Mouse (Mus musculus) embryo, embryonic 10 days (tissue): ENCODE measurements around the gene Fam160a1.

Source experiments
- DNase-seq: peaks from one replicate; pipeline ENCODE4 v3.0.0-alpha.2; 2015; ENCODE audit warnings: low spot score

Gene Fam160a1

GRCm38 (mm10) chr3:85746116-85746515 is 71.0 kb downstream of the Fam160a1 start:
- no peak for DNase-seq

GRCm38 (mm10) chr3:85741767-85742166 is 75.3 kb downstream of the Fam160a1 start:
- no peak for DNase-seq

- no peak for DNase-seq
Observed at GRCm38 (mm10) chr3:85738591-85738990, 78.5 kb downstream of the Fam160a1 start.

- no peak for DNase-seq
Observed at GRCm38 (mm10) chr3:85733939-85734729, 83.0 kb downstream of the Fam160a1 start.

- DNase-seq = no peak
Observed at GRCm38 (mm10) chr3:85727171-85727570, 89.9 kb downstream of the Fam160a1 start.

- DNase-seq = no peak
Observed at GRCm38 (mm10) chr3:85725971-85726370, 91.1 kb downstream of the Fam160a1 start.

- DNase-seq = no peak
Observed at GRCm38 (mm10) chr3:85725110-85725509, 92.0 kb downstream of the Fam160a1 start.

GRCm38 (mm10) chr3:85722581-85722980 is 94.5 kb downstream of the Fam160a1 start:
- no peak for DNase-seq

- no peak for DNase-seq
Observed at GRCm38 (mm10) chr3:85715764-85716297, 101.3 kb downstream of the Fam160a1 start.

GRCm38 (mm10) chr3:85713936-85714709 is 103.0 kb downstream of the Fam160a1 start:
- DNase-seq = no peak

- no peak for DNase-seq
Observed at GRCm38 (mm10) chr3:85710695-85711094, 106.4 kb downstream of the Fam160a1 start.

GRCm38 (mm10) chr3:85707421-85707820 is 109.7 kb downstream of the Fam160a1 start:
- DNase-seq = peak; percentile 66

- no peak for DNase-seq
Observed at GRCm38 (mm10) chr3:85703141-85703882, 113.8 kb downstream of the Fam160a1 start.

- no peak for DNase-seq
Observed at GRCm38 (mm10) chr3:85698496-85698895, 118.6 kb downstream of the Fam160a1 start.

GRCm38 (mm10) chr3:85695056-85695455 is 122.0 kb downstream of the Fam160a1 start:
- no peak for DNase-seq

GRCm38 (mm10) chr3:85693013-85693412 is 124.1 kb downstream of the Fam160a1 start:
- no peak for DNase-seq

- no peak for DNase-seq
Observed at GRCm38 (mm10) chr3:85691134-85691533, 126.0 kb downstream of the Fam160a1 start.

- DNase-seq = no peak
Observed at GRCm38 (mm10) chr3:85688341-85688740, 128.8 kb downstream of the Fam160a1 start.

- no peak for DNase-seq
Observed at GRCm38 (mm10) chr3:85685271-85685670, 131.8 kb downstream of the Fam160a1 start.

- no peak for DNase-seq
Observed at GRCm38 (mm10) chr3:85683618-85684017, 133.5 kb downstream of the Fam160a1 start.

GRCm38 (mm10) chr3:85681136-85681535 is 136.0 kb downstream of the Fam160a1 start:
- DNase-seq = no peak

- DNase-seq = no peak
Observed at GRCm38 (mm10) chr3:85679960-85680359, 137.1 kb downstream of the Fam160a1 start.
